Mouse (Mus musculus): ENCODE measurements at regions not wholly inside any gene's neighbourhood (a gene's known extent, or its start where the extent isn't known, plus 50 kb on each side); places are given as distances from the start of the nearest gene placed in this dataset.

DNA sequence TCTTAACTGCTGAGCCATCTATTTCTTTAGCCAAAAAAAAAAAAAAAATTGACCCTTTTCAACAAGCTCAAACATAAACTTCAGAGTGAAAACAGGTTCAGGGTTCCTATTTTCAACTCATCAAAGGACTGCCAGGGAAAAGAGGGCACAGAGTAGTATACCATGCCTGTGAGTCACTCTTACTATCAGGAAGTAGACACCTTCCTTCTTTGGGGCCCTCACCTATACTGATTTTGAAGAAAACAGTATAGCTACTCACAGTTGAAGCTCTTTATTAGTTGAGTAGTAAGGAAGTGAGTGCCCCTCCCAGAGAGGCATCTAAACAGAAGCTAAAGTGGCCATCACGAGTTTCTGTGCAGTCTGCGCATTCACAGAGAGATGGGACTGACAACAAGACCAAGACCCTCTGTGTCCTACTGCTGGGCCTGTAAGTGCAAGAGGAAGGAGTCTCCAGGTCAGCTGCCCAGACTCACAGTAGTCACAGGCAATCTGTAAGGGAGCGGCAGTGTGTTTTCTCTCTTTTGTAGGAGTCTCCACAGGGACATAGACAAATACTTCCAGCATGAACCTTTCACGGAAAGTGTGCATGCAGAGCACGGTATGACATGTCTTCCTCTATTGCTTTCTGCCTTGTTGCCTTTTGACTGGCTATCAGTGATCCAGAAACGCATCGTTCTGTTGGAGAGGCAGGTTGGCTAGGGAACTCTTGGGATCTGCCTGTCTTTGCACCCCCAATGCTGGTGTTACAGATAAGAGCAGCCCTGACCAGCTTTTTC lies 303.8 kb upstream of the Zmiz1 start:
- Histone ChIP-seq H3K36me3 (ENCODE audit: insufficient read depth) (no peaks in the 10 kb centered on the region), H3K27ac (ENCODE audit: low read depth) (no peak overlapping the region; the same call in 1 of the 2 replicates), H3K4me3 (ENCODE audit: low read depth, low read length) (no peak overlapping the region), H3K27me3 (ENCODE audit: insufficient read depth, low read length) (no peaks in the 10 kb centered on the region), H3K9me3 (ENCODE audit: low read depth, low read length) (no peaks in the 10 kb centered on the region), H3K9ac (no peak overlapping the region), H3K4me1 (ENCODE audit: insufficient read depth) (peaks cover 11% of the 10 kb centered on the region; the same call in 1 of the 2 replicates), H3K4me2 (no peak overlapping the region)
- no peak for TF ChIP-seq CTCF (IDR thresholded peaks at IDR 0.05; ENCODE audit: low read depth)
- ATAC-seq (ENCODE audit: insufficient read depth) (no peak), DNase-seq (no peak)
- WGBS = 49% methylated on average over 7 of the region's 7 CpGs

DNA sequence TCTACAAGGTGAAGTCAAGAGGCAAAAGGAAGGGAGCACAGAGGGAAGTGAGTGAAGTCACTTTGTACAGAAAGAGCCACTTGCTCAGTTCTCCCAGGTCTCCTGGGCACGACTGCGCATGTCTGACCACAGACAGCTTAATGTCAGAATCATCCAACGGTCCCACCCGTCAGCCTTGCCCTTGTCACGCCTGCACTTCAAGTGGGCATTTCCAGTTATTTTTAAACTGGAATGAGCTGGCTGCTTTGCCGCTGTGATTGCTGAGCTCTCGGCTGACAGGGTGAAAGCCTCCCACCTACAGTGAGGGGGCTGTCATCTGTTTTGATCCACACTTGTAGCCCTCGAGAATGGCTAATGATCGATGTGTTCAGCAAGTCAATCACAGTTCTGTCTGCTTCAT lies 302.8 kb upstream of the Zmiz1 start:
- DNase-seq (no peak), ATAC-seq (ENCODE audit: insufficient read depth) (no peak)
- TF ChIP-seq CTCF (IDR thresholded peaks at IDR 0.05; ENCODE audit: low read depth) = no peak
- no peak overlapping the region for H3K9ac ChIP-seq
- H3K9me3 ChIP-seq (ENCODE audit: low read depth, low read length) = no peaks in the 10 kb centered on the region
- peak overlapping the region; percentile 15; the same call in 1 of the 2 replicates for H3K27ac ChIP-seq (ENCODE audit: low read depth)
- H3K27me3 ChIP-seq (ENCODE audit: insufficient read depth, low read length) = no peaks in the 10 kb centered on the region
- no peaks in the 10 kb centered on the region for H3K36me3 ChIP-seq (ENCODE audit: insufficient read depth)
- 39% methylated on average over 9 of the region's 9 CpGs for WGBS
- no peak overlapping the region for H3K4me3 ChIP-seq (ENCODE audit: low read depth, low read length)
- peaks cover 11% of the 10 kb centered on the region; the same call in 1 of the 2 replicates for H3K4me1 ChIP-seq (ENCODE audit: insufficient read depth)
- no peak overlapping the region for H3K4me2 ChIP-seq

DNA sequence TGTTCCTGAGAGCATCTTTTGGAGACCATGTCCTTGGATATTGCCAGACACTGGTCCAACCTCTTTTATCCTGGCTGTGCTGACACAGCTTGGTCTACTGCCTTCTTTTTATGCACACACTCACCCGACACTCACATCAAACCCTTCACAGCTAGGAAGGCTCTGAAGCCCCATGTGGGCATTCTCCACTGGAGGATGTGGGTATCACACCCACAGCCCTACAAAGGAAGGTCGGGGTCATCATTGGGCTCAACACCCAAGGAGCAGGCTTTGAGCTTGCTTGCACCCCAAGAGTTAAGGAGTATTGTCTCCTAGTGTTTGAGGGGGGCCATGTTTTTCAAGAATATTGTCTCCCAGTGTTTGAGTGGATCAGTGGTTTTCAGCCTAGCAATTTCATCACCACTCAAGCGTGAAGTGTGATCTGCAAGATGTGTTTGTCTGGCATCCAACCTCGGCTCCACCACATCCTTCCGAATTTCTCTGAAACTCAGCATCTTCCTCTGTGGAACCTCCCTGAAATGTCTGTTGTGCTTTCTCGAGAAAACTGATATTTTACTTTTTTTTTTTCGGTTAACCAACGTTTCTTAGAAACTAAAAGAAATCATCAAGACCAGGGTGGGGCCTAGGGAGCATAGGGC lies 297.2 kb upstream of the Zmiz1 start:
- H3K9ac ChIP-seq = no peak overlapping the region
- TF ChIP-seq CTCF (IDR thresholded peaks at IDR 0.05; ENCODE audit: low read depth) = no peak
- ATAC-seq (ENCODE audit: insufficient read depth) = no peak

DNA sequence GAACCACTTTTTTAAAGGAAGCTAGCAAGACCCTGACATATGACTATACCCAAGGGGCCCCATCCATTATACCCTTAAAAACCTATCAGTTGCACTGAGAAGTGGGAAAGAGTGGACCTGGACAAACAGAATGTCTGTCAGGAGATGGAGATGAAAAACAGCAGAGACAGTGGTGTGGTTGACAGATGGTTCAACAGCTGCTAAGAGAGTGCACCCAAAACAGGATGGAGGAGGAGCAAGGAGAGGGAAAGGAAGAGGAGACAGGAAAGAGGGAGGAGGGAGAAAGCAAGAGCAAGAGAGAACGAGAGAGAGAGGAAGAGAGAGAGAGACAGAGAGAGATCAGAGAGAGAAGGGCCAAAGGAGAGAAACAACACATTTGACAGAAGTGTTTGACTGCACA lies 292.8 kb upstream of the Zmiz1 start:
- no peak overlapping the region for H3K4me2 ChIP-seq
- H3K9ac ChIP-seq = no peak overlapping the region
- ATAC-seq (ENCODE audit: insufficient read depth) = no peak
- H3K4me1 ChIP-seq (ENCODE audit: insufficient read depth) = peaks cover 9% of the 10 kb centered on the region
- TF ChIP-seq CTCF (IDR thresholded peaks at IDR 0.05; ENCODE audit: low read depth) = no peak
- WGBS = 20% methylated on average over 1 of the region's 1 CpGs
- no peak for DNase-seq
- no peak overlapping the region for H3K4me3 ChIP-seq (ENCODE audit: low read depth, low read length)
- H3K36me3 ChIP-seq (ENCODE audit: insufficient read depth) = no peaks in the 10 kb centered on the region
- H3K27me3 ChIP-seq (ENCODE audit: insufficient read depth, low read length) = no peaks in the 10 kb centered on the region
- no peak overlapping the region for H3K27ac ChIP-seq (ENCODE audit: low read depth)
- H3K9me3 ChIP-seq (ENCODE audit: low read depth, low read length) = no peaks in the 10 kb centered on the region

More for the DNA sequence above, 297.2 kb upstream of the Zmiz1 start:
- Histone ChIP-seq H3K4me3 (ENCODE audit: low read depth, low read length) (no peak overlapping the region), H3K36me3 (ENCODE audit: insufficient read depth) (no peaks in the 10 kb centered on the region), H3K4me2 (no peak overlapping the region), H3K4me1 (ENCODE audit: insufficient read depth) (no peaks in the 10 kb centered on the region), H3K9me3 (ENCODE audit: low read depth, low read length) (no peaks in the 10 kb centered on the region), H3K27me3 (ENCODE audit: insufficient read depth, low read length) (no peaks in the 10 kb centered on the region), H3K27ac (ENCODE audit: low read depth) (no peak overlapping the region)
- WGBS = 67% methylated on average over 8 of the region's 8 CpGs
- no peak for DNase-seq

DNA sequence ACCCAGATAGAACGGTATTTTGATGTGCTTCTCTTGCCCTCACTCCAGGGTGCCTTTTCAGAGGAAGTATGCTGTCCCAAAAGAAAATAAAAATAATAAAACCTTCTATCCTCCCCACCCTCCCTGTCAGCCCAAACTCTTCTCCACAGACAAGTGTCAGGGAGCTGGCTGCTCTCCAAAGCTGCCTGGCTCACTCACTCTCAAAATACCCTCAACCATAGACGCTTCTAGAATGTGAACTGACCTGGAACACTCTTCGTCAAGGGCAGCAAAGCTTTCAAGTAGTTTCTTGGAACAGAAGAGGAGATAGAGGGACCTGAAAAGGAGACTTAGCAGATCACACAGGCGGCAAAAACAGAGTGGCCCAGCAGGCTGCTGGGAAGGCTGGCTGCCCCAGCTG lies 291.4 kb upstream of the Zmiz1 start:
- H3K4me1 ChIP-seq (ENCODE audit: insufficient read depth) = peaks cover 9% of the 10 kb centered on the region
- no peak overlapping the region for H3K4me3 ChIP-seq (ENCODE audit: low read depth, low read length)
- ATAC-seq (ENCODE audit: insufficient read depth) = no peak
- peak overlapping the region; percentile 54; the same call in 1 of the 2 replicates for H3K27ac ChIP-seq (ENCODE audit: low read depth)
- WGBS = 27% methylated on average over 4 of the region's 4 CpGs
- no peaks in the 10 kb centered on the region for H3K9me3 ChIP-seq (ENCODE audit: low read depth, low read length)
- no peaks in the 10 kb centered on the region for H3K36me3 ChIP-seq (ENCODE audit: insufficient read depth)
- H3K9ac ChIP-seq = no peak overlapping the region
- H3K4me2 ChIP-seq = no peak overlapping the region
- TF ChIP-seq CTCF (IDR thresholded peaks at IDR 0.05; ENCODE audit: low read depth) = no peak
- DNase-seq = peak; percentile 47
- H3K27me3 ChIP-seq (ENCODE audit: insufficient read depth, low read length) = no peaks in the 10 kb centered on the region

DNA sequence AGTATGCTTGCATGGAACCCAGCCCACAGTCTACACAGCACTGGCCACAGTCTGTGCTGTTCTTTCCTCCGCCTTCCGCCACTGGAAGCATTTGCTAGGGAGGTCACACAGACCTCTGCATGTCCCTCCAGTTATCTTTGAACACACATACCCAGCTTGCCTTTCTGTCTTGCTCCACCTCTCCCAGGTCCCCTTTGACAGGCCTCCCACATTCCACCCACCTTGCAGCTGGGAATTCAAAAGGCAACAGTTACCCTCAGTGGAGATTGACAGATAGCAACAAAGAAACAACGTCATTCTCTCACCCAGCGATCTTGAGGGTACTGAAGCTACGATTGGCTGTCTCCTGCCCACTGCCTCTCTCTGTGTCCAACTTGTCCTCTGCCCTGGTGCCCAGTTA lies 290.7 kb upstream of the Zmiz1 start:
- no peak for DNase-seq
- Histone ChIP-seq H3K9me3 (ENCODE audit: low read depth, low read length) (no peaks in the 10 kb centered on the region), H3K4me1 (ENCODE audit: insufficient read depth) (peaks cover 9% of the 10 kb centered on the region), H3K4me2 (no peak overlapping the region), H3K27me3 (ENCODE audit: insufficient read depth, low read length) (no peaks in the 10 kb centered on the region), H3K4me3 (ENCODE audit: low read depth, low read length) (no peak overlapping the region), H3K9ac (no peak overlapping the region), H3K27ac (ENCODE audit: low read depth) (no peak overlapping the region; the same call in 1 of the 2 replicates), H3K36me3 (ENCODE audit: insufficient read depth) (no peaks in the 10 kb centered on the region)
- TF ChIP-seq CTCF (IDR thresholded peaks at IDR 0.05; ENCODE audit: low read depth) = no peak
- 56% methylated on average over 5 of the region's 5 CpGs for WGBS
- ATAC-seq (ENCODE audit: insufficient read depth) = no peak

DNA sequence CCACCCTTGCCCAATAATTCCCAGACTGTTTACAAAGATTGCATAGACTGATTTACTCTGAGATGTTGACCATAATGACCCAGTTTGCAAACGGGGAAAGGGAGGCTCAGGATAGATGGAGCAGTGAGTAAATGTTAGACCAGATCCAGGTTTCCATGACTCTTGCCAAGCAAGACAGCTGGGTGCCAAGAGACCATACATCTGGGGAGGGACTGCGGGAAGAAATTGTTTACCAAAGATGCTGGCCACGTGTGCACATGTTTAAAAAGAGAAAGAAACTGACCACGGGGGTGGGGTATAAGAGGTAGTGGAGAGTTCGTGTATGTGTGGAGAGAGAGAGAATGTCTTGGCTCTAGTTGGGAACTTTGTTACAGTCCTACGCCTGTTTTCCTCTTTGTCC lies 285.7 kb upstream of the Zmiz1 start:
- H3K4me2 ChIP-seq = no peak overlapping the region
- no peaks in the 10 kb centered on the region for H3K9me3 ChIP-seq (ENCODE audit: low read depth, low read length)
- H3K4me3 ChIP-seq (ENCODE audit: low read depth, low read length) = no peak overlapping the region
- DNase-seq = peak; percentile 59
- H3K27me3 ChIP-seq (ENCODE audit: insufficient read depth, low read length) = no peaks in the 10 kb centered on the region
- no peak overlapping the region for H3K9ac ChIP-seq
- 33% methylated on average over 6 of the region's 6 CpGs for WGBS
- H3K27ac ChIP-seq (ENCODE audit: low read depth) = 0 out of 2 replicates have a peak overlapping the region, but pooled peaks have one; percentile 10
- ATAC-seq (ENCODE audit: insufficient read depth) = peak; percentile 42; the same call in 1 of the 2 replicates
- H3K4me1 ChIP-seq (ENCODE audit: insufficient read depth) = peaks cover 2% of the 10 kb centered on the region
- no peaks in the 10 kb centered on the region for H3K36me3 ChIP-seq (ENCODE audit: insufficient read depth)
- TF ChIP-seq CTCF (IDR thresholded peaks at IDR 0.05; ENCODE audit: low read depth) = no peak

All from lung, embryonic 14.5 days (tissue).